Mouse (Mus musculus) midbrain, postnatal 0 days (tissue): Measurements from ENCODE around the gene Hspa1a. TPM values are rescaled to one million over a fixed set of nuclear protein-coding genes. Genes with fewer than 3 reads are reported as not detected.
"Not testable (repeated sequence)": the region's sequence is repeated elsewhere in the genome, so short reads cannot be mapped to it uniquely, and the experiment has no call there.

Source experiments
- ATAC-seq: fragments of 200-750 bp; cut with Nextera tagmentation; 2 replicates; pipeline ENCODE4 v1.8.0; 2017; ENCODE audit warnings: moderate number of reproducible peaks, mild to moderate bottlenecking, moderate TSS enrichment, moderate library complexity; ENCODE audit not compliant: low FRiP score
- DNase-seq: peaks from one replicate; pipeline ENCODE4 v3.0.0-alpha.2; 2015; ENCODE audit warnings: low spot score
- H3K27ac ChIP-seq: fragments of 300-500 bp; sonication (generic); 2 replicates; pipeline ENCODE4 v1.5.1; 2014; ENCODE audit warnings: low read depth, mild to moderate bottlenecking, low read length, mixed read lengths
- H3K27me3 ChIP-seq: fragments of 300-500 bp; sonication (generic); 2 replicates; pipeline ENCODE4 v1.6.1; 2014; ENCODE audit warnings: low read length, control low read depth, mixed read lengths; ENCODE audit not compliant: insufficient read depth
- H3K36me3 ChIP-seq: fragments of 300-500 bp; sonication (generic); 2 replicates; pipeline ENCODE4 v1.6.1; 2014; ENCODE audit warnings: low read length, control low read depth, mixed read lengths; ENCODE audit not compliant: insufficient read depth
- H3K4me1 ChIP-seq: fragments of 300-500 bp; sonication (generic); 2 replicates; pipeline ENCODE4 v1.6.1; 2014; ENCODE audit warnings: mild to moderate bottlenecking, control low read depth, antibody characterized with exemption, low read length, mixed read lengths; ENCODE audit not compliant: insufficient read depth
- H3K4me2 ChIP-seq: fragments of 300-500 bp; sonication (generic); 2 replicates; pipeline ENCODE4 v1.6.1; 2014; ENCODE audit warnings: low read depth, mild to moderate bottlenecking, low read length, mixed read lengths; ENCODE audit not compliant: poor library complexity, severe bottlenecking
- H3K4me3 ChIP-seq: fragments of 300-500 bp; sonication (generic); 2 replicates; pipeline ENCODE4 v1.5.1; 2014; ENCODE audit warnings: low read depth, mild to moderate bottlenecking, low read length, moderate library complexity
- H3K9ac ChIP-seq: fragments of 300-500 bp; sonication (generic); replicated peaks from 2 replicates; pipeline ENCODE4 v1.6.1; 2014; ENCODE audit warnings: mild to moderate bottlenecking, low read length, moderate library complexity, mixed read lengths; ENCODE audit not compliant: poor library complexity, severe bottlenecking
- H3K9me3 ChIP-seq: fragments of 300-500 bp; sonication (generic); 2 replicates; pipeline ENCODE4 v1.6.1; 2016; ENCODE audit warnings: low read length, control low read depth
- CTCF ChIP-seq: IDR thresholded peaks from 2 replicates; pipeline ENCODE4 v1.5.1; 2016; ENCODE audit warnings: antibody characterized with exemption, mild to moderate bottlenecking
- WGBS: fragments of 180-500 bp; shearing (Covaris S2); extraction: QIAGEN DNeasy Blood & Tissue Kit; methylation state at CpG from one replicate; pipeline ENCODE4 v1.1.7; 2014; 5-methylcytosine and 5-hydroxymethylcytosine counted together
- polyA plus RNA-seq: library from polyadenylated mRNA; unstranded; fragments of >200 nt; fragmentation: Nextera tagmentation; extraction: Ambion mirVana; gene quantifications from 2 replicates; pipeline ENCODE4 v1.2.1, GENCODE M21; 2015
- total RNA-seq: library from RNA; depleted of rRNA; stranded (reverse); fragments of >200 nt; gene quantifications from 2 replicates; pipeline ENCODE4 v1.2.3, GENCODE M21; 2014

Gene Hspa1a
- total and polyA plus RNA-seq, 2 experiments from 2014 or later: 19.8 to 34.9 TPM

DNA sequence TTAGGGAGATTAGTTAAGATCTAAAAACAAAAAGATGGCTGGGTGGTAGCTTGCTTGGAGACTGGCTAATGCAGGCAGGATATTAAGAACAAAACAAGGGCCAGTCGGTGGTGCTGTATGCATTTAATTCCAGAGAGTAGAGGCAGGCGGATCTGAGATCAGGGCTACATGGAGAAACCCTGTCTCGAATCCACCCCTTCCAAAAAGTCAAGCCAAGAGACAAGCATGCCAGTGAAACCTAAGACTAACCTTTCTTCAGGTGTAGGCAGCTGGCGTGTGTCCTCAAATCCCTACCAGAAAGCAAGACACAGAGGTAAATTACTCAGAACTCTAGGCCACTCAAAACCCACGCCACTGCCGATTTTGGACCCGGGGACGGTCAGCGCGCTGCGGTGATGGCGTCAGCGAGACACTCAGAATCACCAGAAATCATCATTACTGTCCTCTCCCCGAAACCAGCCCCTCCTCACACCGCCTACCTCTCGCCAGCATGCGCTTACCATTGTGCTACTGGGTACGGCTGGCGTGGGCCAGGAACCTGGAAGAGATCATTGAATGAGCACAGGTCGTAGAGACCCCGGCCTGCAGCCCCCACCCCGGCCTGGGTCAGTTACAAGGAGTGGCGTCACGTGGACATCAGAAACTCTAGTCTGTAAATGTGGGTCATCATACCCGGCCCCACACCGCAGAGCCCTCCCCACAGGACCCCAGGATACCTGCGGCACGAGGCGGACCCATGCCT is 20.1 kb downstream of the Hspa1a start:
- ATAC-seq (peak; percentile 3; the same call in 1 of the 2 replicates), DNase-seq (peak; percentile 44)
- WGBS: under 1% methylated on average over 29 of the region's 29 CpGs
- H3K4me1 ChIP-seq: 0 out of 2 replicates have a peak, but pooled peaks cover 5% of the 10 kb centered on the region
- no peaks in the 10 kb centered on the region for H3K9me3 ChIP-seq
- peak overlapping the region; percentile 93 for H3K27ac ChIP-seq
- H3K4me2 ChIP-seq: peak overlapping the region; percentile 77
- no peak for TF ChIP-seq CTCF
- H3K27me3 ChIP-seq: peaks cover 6% of the 10 kb centered on the region; the same call in 1 of the 2 replicates
- H3K9ac ChIP-seq: peak overlapping the region; percentile 97
- peaks cover 7% of the 10 kb centered on the region; the same call in 1 of the 2 replicates for H3K36me3 ChIP-seq
- peak overlapping the region; percentile 88 for H3K4me3 ChIP-seq

DNA sequence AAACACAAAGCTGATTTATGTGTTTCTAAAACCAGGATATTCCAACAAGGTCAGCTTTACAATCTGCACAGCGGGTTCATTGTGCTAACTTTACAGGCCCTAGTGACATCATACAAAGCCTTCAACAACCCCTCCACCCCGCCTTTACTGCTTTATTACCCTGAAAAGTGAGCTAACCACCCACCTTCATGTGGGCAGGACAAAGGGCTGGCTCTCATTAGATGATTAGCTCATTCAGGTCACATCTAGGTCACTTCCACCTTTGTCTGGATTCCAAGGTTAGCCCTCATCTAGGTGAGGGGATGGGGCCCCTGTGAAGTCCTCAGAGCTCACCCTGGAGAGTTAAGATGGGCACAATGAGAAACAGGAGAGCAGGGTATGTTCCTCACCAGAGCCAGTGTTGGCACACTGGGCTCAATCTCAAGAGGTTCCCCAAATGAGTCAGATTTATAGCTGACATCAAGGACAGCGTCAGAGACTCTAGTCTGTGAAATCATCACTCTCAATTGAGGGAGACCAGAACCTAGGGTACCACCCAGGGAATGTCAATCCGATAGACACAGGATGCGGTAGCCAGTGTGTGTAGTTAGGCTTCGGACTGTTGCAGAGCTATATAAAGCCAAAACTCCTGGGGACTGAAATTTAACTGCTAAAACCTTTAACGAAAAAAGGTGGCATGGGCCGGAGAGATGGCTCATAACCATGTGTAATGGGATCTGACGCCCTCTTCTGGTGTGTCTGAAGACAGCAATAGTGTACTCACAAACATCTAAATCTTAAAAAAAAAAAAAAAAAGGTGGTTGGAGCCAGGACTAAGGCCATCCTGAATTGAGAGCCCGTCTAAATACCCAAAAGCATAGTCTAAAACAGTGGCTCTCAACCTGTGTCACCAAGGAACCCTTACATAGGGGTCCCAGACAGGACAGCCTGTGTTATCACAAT is 21.2 kb downstream of the Hspa1a start:
- ATAC-seq: no peak
- peak overlapping the region; percentile 97 for H3K9ac ChIP-seq
- peaks cover 7% of the 10 kb centered on the region; the same call in 1 of the 2 replicates for H3K36me3 ChIP-seq
- peak overlapping the region; percentile 77 for H3K4me2 ChIP-seq
- peak; percentile 47 for TF ChIP-seq CTCF
- no peak for DNase-seq
- 35% methylated on average over 10 of the region's 10 CpGs for WGBS
- H3K27ac ChIP-seq: peak overlapping the region; percentile 93
- H3K9me3 ChIP-seq: no peaks in the 10 kb centered on the region
- H3K27me3 ChIP-seq: peaks cover 6% of the 10 kb centered on the region; the same call in 1 of the 2 replicates
- 0 out of 2 replicates have a peak, but pooled peaks cover 5% of the 10 kb centered on the region for H3K4me1 ChIP-seq
- H3K4me3 ChIP-seq: peak overlapping the region; percentile 88

DNA sequence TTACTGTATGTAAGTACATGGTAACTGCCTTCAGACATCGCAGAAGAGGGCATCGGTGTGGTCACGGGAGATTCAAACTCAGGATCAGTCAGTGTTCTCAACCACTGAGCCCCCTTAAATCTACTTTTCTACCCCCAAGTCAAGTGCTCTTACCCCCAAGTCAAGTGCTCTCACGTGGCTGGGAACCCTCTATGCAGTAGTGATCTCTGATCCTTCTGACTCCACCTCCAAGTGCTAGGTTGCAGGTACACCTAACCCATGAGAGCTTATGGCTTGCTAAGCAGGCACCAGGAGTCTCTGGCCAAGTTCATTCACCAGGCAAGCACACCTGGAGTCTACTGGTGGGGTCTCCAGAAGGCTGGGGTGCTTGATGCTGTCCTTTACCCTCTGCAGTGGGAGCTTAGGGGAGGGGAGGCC is 22.4 kb downstream of the Hspa1a start:
- Histone ChIP-seq H3K36me3 (peaks cover 7% of the 10 kb centered on the region; the same call in 1 of the 2 replicates), H3K27ac (no peak overlapping the region), H3K4me3 (no peak overlapping the region), H3K9ac (no peak overlapping the region), H3K27me3 (no peaks in the 10 kb centered on the region), H3K4me2 (no peak overlapping the region), H3K4me1 (0 out of 2 replicates have a peak, but pooled peaks cover 5% of the 10 kb centered on the region), H3K9me3 (no peaks in the 10 kb centered on the region)
- WGBS: 44% methylated on average over 4 of the region's 4 CpGs
- ATAC-seq (no peak), DNase-seq (no peak)
- no peak for TF ChIP-seq CTCF

DNA sequence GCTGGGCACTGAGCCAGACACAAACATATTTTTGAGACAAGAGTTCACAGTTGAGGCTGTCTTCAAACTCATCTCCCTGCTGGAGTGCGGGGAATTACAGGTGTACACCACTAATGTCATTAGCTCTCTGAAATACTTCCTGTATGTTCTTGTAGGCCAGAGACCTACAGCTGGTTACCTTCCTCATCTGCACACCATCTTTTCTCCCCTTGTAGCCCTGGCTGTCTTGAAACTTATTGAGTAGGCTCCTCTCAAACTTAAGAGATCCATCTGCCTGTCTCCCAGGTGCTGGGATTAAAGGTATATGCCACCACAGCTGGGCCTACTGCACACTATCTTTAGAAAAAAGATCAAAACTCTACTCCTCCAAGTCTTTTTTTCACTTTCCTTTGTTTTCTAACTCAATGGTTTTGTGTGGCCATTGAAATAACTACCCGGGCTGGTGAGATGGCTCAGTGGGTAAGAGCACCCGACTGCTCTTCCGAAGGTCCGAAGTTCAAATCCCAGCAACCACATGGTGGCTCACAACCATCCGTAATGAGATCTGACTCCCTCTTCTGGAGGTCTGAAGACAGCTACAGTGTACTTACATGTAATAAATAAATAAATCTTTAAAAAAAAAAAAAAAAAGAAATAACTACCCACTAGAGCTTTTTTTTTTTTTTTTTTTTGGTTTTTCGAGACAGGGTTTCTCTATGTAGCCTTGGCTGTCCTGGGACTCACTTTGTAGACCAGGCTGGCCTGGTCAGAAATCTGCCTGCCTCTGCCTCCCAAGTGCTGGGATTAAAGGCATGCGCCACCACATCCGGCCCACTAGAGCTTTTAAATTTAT is 23.0 kb downstream of the Hspa1a start:
- H3K27me3 ChIP-seq, ATAC-seq, H3K27ac ChIP-seq, H3K9me3 ChIP-seq, H3K4me3 ChIP-seq, H3K4me2 ChIP-seq, H3K4me1 ChIP-seq, DNase-seq, H3K36me3 ChIP-seq, H3K9ac ChIP-seq: not testable (repeated sequence)
- 60% methylated on average over 9 of the region's 9 CpGs for WGBS

DNA sequence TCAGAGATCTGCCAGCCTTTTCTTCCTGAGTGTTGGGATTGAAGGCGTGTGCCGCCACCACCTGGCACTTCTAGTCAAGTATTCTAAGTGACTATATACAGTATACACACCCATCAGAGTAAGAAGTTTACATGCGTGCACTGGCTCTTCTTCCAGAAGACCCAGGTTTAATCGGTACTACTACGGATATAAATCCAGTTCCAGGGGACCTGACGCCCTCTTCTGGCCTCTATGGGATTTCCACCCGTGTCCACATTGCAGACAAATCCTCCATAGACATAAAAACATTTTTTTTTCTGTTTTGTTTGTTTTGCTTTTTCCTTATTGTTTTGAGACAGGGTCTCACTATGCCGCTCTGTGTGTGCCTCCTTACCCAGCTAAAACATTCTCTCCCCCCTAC is 24.4 kb downstream of the Hspa1a start:
- peaks cover 7% of the 10 kb centered on the region; the same call in 1 of the 2 replicates for H3K36me3 ChIP-seq
- ATAC-seq (no peak), DNase-seq (peak; percentile 27)
- no peak overlapping the region for H3K4me3 ChIP-seq
- H3K9ac ChIP-seq: no peak overlapping the region
- TF ChIP-seq CTCF: peak; percentile 59
- H3K4me1 ChIP-seq: 0 out of 2 replicates have a peak, but pooled peaks cover 5% of the 10 kb centered on the region
- H3K9me3 ChIP-seq: no peaks in the 10 kb centered on the region
- H3K27ac ChIP-seq: no peak overlapping the region
- 29% methylated on average over 8 of the region's 8 CpGs for WGBS
- no peaks in the 10 kb centered on the region for H3K27me3 ChIP-seq
- no peak overlapping the region for H3K4me2 ChIP-seq
